Comparison of ENCODE assay signal across 18 mouse cellular contexts in genomic region chr12:112767036-112767890, GRCm38 (mm10). TPM values are rescaled to one million over a fixed set of nuclear protein-coding genes. Genes with fewer than 3 reads are reported as not detected.
A peak's percentile ranks its signal among the peaks of the same experiment; 100 is the strongest.
DNase-seq lines count a peak whose midpoint lies in the region.
"Had no signal": no experiment of that assay in that cellular context is flagged by ENCODE, and none has a peak within 500 bp of the region (broad histone marks: within the 10 kb centered on the region; RNA-seq: fewer than 3 reads in every experiment).

No protein-coding gene starts in this region.

- intact Hi-C loops in gastrocnemius, postnatal 14 days (cut with DNase I; ENCODE audit: low total_unique reads) = no loop called here

- DNase-seq in gastrocnemius, postnatal 14 days = peak; percentile 3
- no peak for DNase-seq in gastrocnemius, adult 8-10 months (ENCODE audit: low spot score in 2 of 2)
- DNase-seq in layer of hippocampus, adult 8-10 months (ENCODE audit: low spot score in 2 of 2) = peak; percentile 16 to 40
- no peak for DNase-seq in layer of hippocampus, adult 9-10 months (ENCODE audit: low spot score)
- peak; percentile 63 to 72 for DNase-seq in right cerebral cortex, postnatal 10 days (ENCODE audit: low spot score in 2 of 2)
- DNase-seq in right cerebral cortex, postnatal 4 days = no peak
- DNase-seq in retina, postnatal 1 day = no peak
- DNase-seq: adrenal gland, postnatal 36 days; cerebellum, adult 9-10 months; forebrain, postnatal 0 days; gastrocnemius, postnatal 10 days; heart, postnatal 14 days; kidney, adult 8-10 months; kidney, postnatal 4 days; liver, postnatal 0 days; lung, postnatal 36 days had no signal

RNA-seq across cellular contexts. Expression of gene Pld4, which starts 6.8 kb away (rescaled TPM):
- 1 to 10 TPM; 3.2 to 4.1 TPM for total RNA-seq in gastrocnemius, postnatal 14 days (2021)
- total RNA-seq in gastrocnemius, adult 8-10 months (2022) = 1 to 10 TPM in 3 of 4 experiments, under 1 TPM in 1; 0.48 to 2.5 (median 1.7) TPM
- total RNA-seq in layer of hippocampus, adult 8-10 months (2022) = 10 to 100 TPM in 2 of 4 experiments, 1 to 10 TPM in 2; 7.3 to 36.6 (median 21.0) TPM

RNA-seq across cellular contexts. Expression of gene Ahnak2, which starts 35.2 kb away (rescaled TPM):
- total RNA-seq in gastrocnemius, postnatal 14 days (2021) = 10 to 100 TPM in 1 of 2 experiments, 1 to 10 TPM in 1; 7.8 to 11.3 TPM
- 1 to 10 TPM; 6.9 to 8.7 (median 7.6) TPM for total RNA-seq in gastrocnemius, adult 8-10 months (2022)
- 10 to 100 TPM in 2 of 4 experiments, 1 to 10 TPM in 2; 4.7 to 11.9 (median 8.2) TPM for total RNA-seq in layer of hippocampus, adult 8-10 months (2022)
- total RNA-seq: common myeloid progenitor, adult 5-6 weeks; granulocyte monocyte progenitor cell, adult 5-6 weeks had no signal

RNA-seq across cellular contexts. Expression of gene Clba1, which starts 41.5 kb away (rescaled TPM):
- under 1 TPM; 0.62 to 0.73 TPM for total RNA-seq in gastrocnemius, postnatal 14 days (2021)
- under 1 TPM; 0.17 to 0.61 (median 0.45) TPM for total RNA-seq in gastrocnemius, adult 8-10 months (2022)
- 10 to 100 TPM; 10.9 to 17.6 (median 14.0) TPM for total RNA-seq in layer of hippocampus, adult 8-10 months (2022)

RNA-seq across cellular contexts. Expression of gene Cep170b, which starts 47.0 kb away (rescaled TPM):
- 10 to 100 TPM; 10.9 to 14.4 TPM for total RNA-seq in gastrocnemius, postnatal 14 days (2021)
- total RNA-seq in gastrocnemius, adult 8-10 months (2022) = 10 to 100 TPM in 3 of 4 experiments, 1 to 10 TPM in 1; 9.8 to 18.4 (median 12.5) TPM
- 100 to 1,000 TPM; 190 to 216 (median 203) TPM for total RNA-seq in layer of hippocampus, adult 8-10 months (2022)

Comparison
In these comparisons a context has a peak if more than half of its experiments do, and no peak if none do; other contexts are left out.
1. DNase-seq: peak in gastrocnemius, postnatal 14 days (single experiment), layer of hippocampus, adult 8-10 months (2 of 2) and right cerebral cortex, postnatal 10 days (2 of 2); none in gastrocnemius, adult 8-10 months (0 of 2), layer of hippocampus, adult 9-10 months (single experiment), right cerebral cortex, postnatal 4 days (single experiment) and retina, postnatal 1 day (single experiment).
2. RNA of gene Clba1, which starts 41.5 kb away (total RNA-seq): 10.9 to 17.6 TPM in layer of hippocampus, adult 8-10 months; 0.62 to 0.73 TPM in gastrocnemius, postnatal 14 days and 0.17 to 0.61 TPM in gastrocnemius, adult 8-10 months; every median in the first group is over 4 times any median in the second.